Mouse (Mus musculus): ENCODE results near the gene Gna11. TPM values are rescaled to one million over a fixed set of nuclear protein-coding genes. Genes with fewer than 3 reads are reported as not detected.

Gna11 gene
- 4.4 TPM for polyA plus RNA-seq (2014; fragmentation: Illumina TruSeq; extraction: RNeasy Lipid Tissue Mini Kit (QIAGEN cat#74804); ENCODE audit: low read depth, low replicate concordance)

DNA sequence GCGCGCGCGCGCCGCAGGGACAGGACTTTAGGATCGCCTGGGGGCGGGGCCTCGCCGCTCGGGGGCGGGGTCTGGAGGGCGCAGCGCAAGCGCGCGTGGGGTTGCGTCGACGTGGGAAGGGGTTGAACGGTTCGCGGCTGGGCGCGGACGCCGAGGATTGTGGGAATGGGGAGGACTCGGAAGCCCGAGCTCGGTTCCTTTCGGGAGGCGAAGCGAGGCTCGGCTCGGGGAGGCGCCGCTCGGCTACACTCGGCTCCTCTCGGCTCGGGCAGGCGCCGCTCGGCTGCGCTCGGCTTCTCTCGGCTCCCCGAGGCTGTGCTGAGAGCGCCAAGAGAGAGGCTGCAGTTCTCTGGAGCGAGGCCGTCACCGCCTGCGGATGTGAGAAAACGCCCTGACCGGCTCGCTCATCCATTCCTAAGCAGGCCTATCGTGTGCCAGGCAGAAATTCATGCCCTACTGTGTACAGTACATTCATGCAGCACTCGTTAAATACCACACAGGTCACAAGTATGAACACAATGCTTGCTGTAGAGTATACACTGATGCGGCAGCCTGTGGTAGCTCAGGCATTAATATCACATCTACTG is at the start of gene Gna11:
Gene Gna11 (minus strand): TSS at position 30 of the 587 bp plus-strand sequence.

DNA sequence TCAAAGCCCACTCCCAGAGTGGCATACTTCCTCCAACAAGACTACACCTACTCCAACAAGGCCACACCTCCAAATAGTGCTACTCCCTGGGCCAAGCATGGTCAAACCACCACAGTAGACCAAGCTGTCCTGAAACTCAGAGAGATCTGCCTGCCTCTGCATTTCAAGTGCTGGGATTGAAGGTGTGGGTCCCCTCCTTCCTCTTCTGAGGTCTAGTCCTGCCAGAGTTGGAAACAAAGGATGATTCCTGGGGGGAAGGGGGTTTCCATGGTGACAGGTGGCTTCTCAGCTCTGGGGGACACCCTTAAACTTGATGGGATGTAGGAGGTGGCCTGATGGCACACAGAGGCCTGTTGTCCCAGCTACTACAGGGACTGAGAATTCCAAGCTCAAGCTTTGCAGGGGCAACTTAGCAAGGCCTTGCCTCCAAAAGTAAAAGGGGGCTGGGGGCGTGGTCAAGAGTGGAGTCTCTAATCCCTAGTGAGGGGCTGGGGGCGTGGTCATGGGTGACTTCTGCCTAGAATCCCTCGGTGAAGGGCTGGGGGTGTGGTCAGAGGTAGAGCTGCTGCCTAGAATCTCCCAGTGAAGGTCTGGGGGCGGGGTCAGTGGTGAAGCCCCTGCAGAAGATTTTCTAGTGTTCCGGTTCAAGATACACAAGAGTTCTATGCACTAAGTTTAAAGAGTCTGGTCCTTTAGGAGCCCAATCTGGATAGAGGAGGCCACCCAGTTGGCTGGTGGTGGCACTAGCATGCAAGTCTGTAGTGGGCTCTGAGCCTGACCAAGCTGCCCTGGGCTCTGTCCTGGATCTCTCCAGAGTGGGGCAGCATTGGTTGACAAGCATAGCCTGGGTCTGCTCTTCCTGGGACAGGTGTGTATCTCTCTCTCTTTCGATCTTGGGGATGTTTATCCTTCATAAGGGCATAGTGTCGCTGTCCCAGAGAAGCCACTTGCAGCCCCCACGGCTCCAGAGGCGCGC is 29.4 kb upstream of the Gna11 start, which contains the start of gene Tle2:
Gene Tle2 (plus strand): TSS at position 481 of the 976 bp plus-strand sequence.

DNA sequence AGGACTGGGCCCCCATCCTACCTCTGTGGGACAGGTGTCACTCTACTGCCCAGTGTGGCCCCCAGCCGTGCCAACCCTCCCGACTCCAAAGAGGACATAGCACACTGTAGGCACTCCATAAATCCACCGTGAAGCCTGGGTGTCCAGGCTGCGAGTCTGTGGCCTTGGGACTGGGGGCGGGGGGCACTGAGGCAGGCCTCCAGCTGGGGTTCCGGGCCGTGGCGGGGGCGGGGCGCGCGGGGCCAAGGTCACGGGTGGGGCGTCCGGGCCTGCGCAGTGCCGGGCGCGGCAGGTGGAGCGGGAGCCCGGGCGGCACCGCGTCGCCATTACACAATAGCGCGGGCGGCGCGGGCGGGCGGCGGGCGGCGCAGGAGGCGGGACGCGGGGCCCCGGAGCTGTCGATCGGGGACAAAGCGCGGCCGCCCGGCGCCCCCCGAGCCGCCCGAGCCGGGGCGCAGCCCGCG is 14.2 kb upstream of the Gna11 start, which contains the start of gene Aes:
Gene Aes (plus strand): TSS at position 326 of the 464 bp plus-strand sequence.

DNA sequence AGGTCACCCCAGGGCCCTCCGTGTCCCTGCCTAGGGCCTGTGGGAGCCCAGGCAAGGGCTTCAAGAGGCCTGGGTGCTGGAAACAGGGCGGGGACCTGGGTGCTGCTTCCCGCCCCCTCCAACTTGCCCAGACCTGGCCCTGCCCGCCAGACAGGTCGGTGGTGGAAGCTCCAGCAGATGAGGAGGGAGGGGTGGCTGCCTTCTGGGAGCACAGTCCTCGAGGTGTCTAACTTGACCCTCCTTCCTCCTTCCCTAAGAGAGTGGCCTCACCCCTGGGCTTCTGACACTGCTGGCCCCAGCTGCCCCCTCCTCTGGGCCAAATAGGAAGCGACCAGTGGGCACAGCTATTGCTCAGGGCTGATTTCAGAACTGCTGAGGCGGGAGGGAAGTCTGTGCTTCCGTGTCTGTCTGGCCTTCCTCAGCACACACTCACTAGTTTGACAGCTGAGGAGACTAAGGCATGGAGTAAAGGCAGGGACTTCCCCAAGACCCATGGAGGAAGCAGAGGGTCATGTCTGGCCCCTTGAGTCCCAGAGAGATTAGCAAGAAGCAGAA is 20.9 kb downstream of the Gna11 start, which contains the start of gene Gna15:
Gene Gna15 (minus strand): TSS at position 175 of the 555 bp plus-strand sequence.

DNA sequence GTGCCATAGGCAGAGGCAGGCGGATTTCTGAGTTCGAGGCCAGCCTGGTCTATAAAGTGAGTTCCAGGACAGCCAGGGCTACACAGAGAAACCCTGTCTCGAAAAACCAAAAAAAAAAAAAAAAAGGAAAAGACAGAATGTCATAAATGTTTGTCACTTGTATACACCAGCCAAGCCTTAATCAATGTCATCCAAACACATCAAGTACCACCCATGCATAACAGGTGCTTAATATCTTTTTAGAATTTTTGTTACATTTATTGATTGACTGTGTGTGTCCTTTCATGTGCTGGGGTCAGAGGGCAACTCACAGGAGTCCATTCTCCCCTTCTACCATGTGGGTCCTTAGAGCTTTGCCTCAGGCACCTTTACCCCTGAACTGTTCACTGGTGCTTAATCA is 45.0 kb downstream of the Gna11 start, which contains the start of gene S1pr4:
Gene S1pr4 (minus strand): TSS at position 101 of the 400 bp plus-strand sequence.

DNA sequence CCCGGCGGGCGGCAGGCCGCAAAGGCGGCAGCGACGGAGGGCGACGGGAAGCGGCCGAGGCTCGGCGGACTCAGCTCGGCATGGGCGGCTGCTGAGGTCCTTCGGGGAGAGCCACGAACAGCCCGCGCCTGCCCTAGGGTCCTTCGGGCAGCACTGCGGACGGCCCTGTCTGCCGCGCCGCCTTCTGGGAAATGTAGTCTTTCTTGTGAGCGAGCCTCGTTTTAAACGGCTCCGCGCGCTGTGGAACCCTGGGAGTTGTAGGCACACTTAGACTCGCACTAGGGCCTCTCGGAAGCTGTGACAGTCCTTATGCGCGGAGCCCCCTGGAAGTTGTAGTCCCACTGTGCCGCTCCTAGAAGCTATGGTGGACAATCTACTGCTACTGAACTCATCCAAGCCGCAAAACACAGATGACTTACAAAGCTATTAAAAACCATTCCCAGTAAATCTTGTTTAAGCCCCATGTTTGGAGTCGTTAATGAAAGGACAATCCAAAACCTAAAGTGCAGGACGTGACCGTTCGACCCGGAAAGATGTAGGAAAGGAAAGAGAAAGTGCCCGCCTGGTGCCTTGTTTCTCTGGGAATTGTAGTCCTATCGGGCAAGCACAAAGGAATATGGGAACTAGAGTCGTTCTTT is 48.6 kb downstream of the Gna11 start, which contains the start of gene Ncln:
Gene Ncln (minus strand): TSS at position 129 of the 638 bp plus-strand sequence.

DNA sequence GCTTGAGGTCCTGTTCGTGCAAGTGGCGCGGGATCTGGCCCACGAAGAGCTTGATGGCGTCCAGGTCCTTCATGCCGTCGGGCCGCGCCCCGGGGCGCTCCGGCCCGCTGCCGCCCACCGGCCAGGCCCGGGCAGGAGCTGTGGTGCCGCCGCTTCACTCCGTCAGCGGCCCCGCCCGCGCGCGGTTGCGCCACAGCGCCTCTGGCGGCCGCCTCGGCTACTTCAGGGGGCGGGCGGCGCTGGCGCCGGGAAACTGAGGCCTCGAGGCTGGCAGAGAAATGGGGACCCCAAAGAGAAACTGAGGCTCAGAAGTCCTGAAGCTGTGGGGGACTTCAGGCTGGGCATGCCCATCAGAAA is 62.5 kb downstream of the Gna11 start, which contains the start of gene Celf5:
Gene Celf5 (minus strand): TSS at position 177 of the 357 bp plus-strand sequence.

Other genes starting within 250 kb of the Gna11 start
- gene Cactin, start 224.1 kb downstream of the Gna11 start, polyA plus RNA-seq (2014; fragmentation: Illumina TruSeq; extraction: RNeasy Lipid Tissue Mini Kit (QIAGEN cat#74804); ENCODE audit: low read depth, low replicate concordance): 0.24 TPM
- not detected for gene Tbxa2r, start 216.5 kb downstream of the Gna11 start, polyA plus RNA-seq (2014; fragmentation: Illumina TruSeq; extraction: RNeasy Lipid Tissue Mini Kit (QIAGEN cat#74804); ENCODE audit: low read depth, low replicate concordance)
- not detected for gene Gipc3, start 201.9 kb downstream of the Gna11 start, polyA plus RNA-seq (2014; fragmentation: Illumina TruSeq; extraction: RNeasy Lipid Tissue Mini Kit (QIAGEN cat#74804); ENCODE audit: low read depth, low replicate concordance)
- gene Hmg20b, start 194.7 kb downstream of the Gna11 start, polyA plus RNA-seq (2014; fragmentation: Illumina TruSeq; extraction: RNeasy Lipid Tissue Mini Kit (QIAGEN cat#74804); ENCODE audit: low read depth, low replicate concordance): 4.2 TPM
- gene Mfsd12, start 187.7 kb downstream of the Gna11 start, polyA plus RNA-seq (2014; fragmentation: Illumina TruSeq; extraction: RNeasy Lipid Tissue Mini Kit (QIAGEN cat#74804); ENCODE audit: low read depth, low replicate concordance): 0.24 TPM
- gene 4930404N11Rik, start 179.4 kb downstream of the Gna11 start, polyA plus RNA-seq (2014; fragmentation: Illumina TruSeq; extraction: RNeasy Lipid Tissue Mini Kit (QIAGEN cat#74804); ENCODE audit: low read depth, low replicate concordance): not detected
- 0.34 TPM for gene Fzr1, start 166.7 kb downstream of the Gna11 start, polyA plus RNA-seq (2014; fragmentation: Illumina TruSeq; extraction: RNeasy Lipid Tissue Mini Kit (QIAGEN cat#74804); ENCODE audit: low read depth, low replicate concordance)
- not detected for gene Dohh, start 160.8 kb downstream of the Gna11 start, polyA plus RNA-seq (2014; fragmentation: Illumina TruSeq; extraction: RNeasy Lipid Tissue Mini Kit (QIAGEN cat#74804); ENCODE audit: low read depth, low replicate concordance)
- not detected for gene Gm48551, start 160.7 kb downstream of the Gna11 start, polyA plus RNA-seq (2014; fragmentation: Illumina TruSeq; extraction: RNeasy Lipid Tissue Mini Kit (QIAGEN cat#74804); ENCODE audit: low read depth, low replicate concordance)
- not detected for gene Gm48552, start 156.2 kb downstream of the Gna11 start, polyA plus RNA-seq (2014; fragmentation: Illumina TruSeq; extraction: RNeasy Lipid Tissue Mini Kit (QIAGEN cat#74804); ENCODE audit: low read depth, low replicate concordance)
- gene Smim24, start 152.1 kb downstream of the Gna11 start, polyA plus RNA-seq (2014; fragmentation: Illumina TruSeq; extraction: RNeasy Lipid Tissue Mini Kit (QIAGEN cat#74804); ENCODE audit: low read depth, low replicate concordance): not detected
- gene Nfic, start 89.6 kb downstream of the Gna11 start, polyA plus RNA-seq (2014; fragmentation: Illumina TruSeq; extraction: RNeasy Lipid Tissue Mini Kit (QIAGEN cat#74804); ENCODE audit: low read depth, low replicate concordance): 14.6 TPM
- not detected for gene Celf5, start 62.5 kb downstream of the Gna11 start, polyA plus RNA-seq (2014; fragmentation: Illumina TruSeq; extraction: RNeasy Lipid Tissue Mini Kit (QIAGEN cat#74804); ENCODE audit: low read depth, low replicate concordance)
- gene Ncln, start 48.8 kb downstream of the Gna11 start, polyA plus RNA-seq (2014; fragmentation: Illumina TruSeq; extraction: RNeasy Lipid Tissue Mini Kit (QIAGEN cat#74804); ENCODE audit: low read depth, low replicate concordance): 1.6 TPM
- gene S1pr4, start 45.1 kb downstream of the Gna11 start, polyA plus RNA-seq (2014; fragmentation: Illumina TruSeq; extraction: RNeasy Lipid Tissue Mini Kit (QIAGEN cat#74804); ENCODE audit: low read depth, low replicate concordance): not detected
- not detected for gene Gna15, start 21.0 kb downstream of the Gna11 start, polyA plus RNA-seq (2014; fragmentation: Illumina TruSeq; extraction: RNeasy Lipid Tissue Mini Kit (QIAGEN cat#74804); ENCODE audit: low read depth, low replicate concordance)
- gene Aes, start 14.3 kb upstream of the Gna11 start, polyA plus RNA-seq (2014; fragmentation: Illumina TruSeq; extraction: RNeasy Lipid Tissue Mini Kit (QIAGEN cat#74804); ENCODE audit: low read depth, low replicate concordance): 37.6 TPM
- gene Tle2, start 29.4 kb upstream of the Gna11 start, polyA plus RNA-seq (2014; fragmentation: Illumina TruSeq; extraction: RNeasy Lipid Tissue Mini Kit (QIAGEN cat#74804); ENCODE audit: low read depth, low replicate concordance): 4.2 TPM
- gene Tle6, start 55.9 kb upstream of the Gna11 start, polyA plus RNA-seq (2014; fragmentation: Illumina TruSeq; extraction: RNeasy Lipid Tissue Mini Kit (QIAGEN cat#74804); ENCODE audit: low read depth, low replicate concordance): 0.74 TPM
- gene BC025920, start 61.1 kb upstream of the Gna11 start, polyA plus RNA-seq (2014; fragmentation: Illumina TruSeq; extraction: RNeasy Lipid Tissue Mini Kit (QIAGEN cat#74804); ENCODE audit: low read depth, low replicate concordance): 0.53 TPM
- 0.21 TPM for gene Sirt6, start 82.6 kb upstream of the Gna11 start, polyA plus RNA-seq (2014; fragmentation: Illumina TruSeq; extraction: RNeasy Lipid Tissue Mini Kit (QIAGEN cat#74804); ENCODE audit: low read depth, low replicate concordance)
- gene Ankrd24, start 83.3 kb upstream of the Gna11 start, polyA plus RNA-seq (2014; fragmentation: Illumina TruSeq; extraction: RNeasy Lipid Tissue Mini Kit (QIAGEN cat#74804); ENCODE audit: low read depth, low replicate concordance): 1.6 TPM
- gene Gm10778, start 103.9 kb upstream of the Gna11 start, polyA plus RNA-seq (2014; fragmentation: Illumina TruSeq; extraction: RNeasy Lipid Tissue Mini Kit (QIAGEN cat#74804); ENCODE audit: low read depth, low replicate concordance): 5.2 TPM
- gene Zfp433, start 159.6 kb upstream of the Gna11 start, polyA plus RNA-seq (2014; fragmentation: Illumina TruSeq; extraction: RNeasy Lipid Tissue Mini Kit (QIAGEN cat#74804); ENCODE audit: low read depth, low replicate concordance): 8.0 TPM
- gene Gm3055, start 226.0 kb upstream of the Gna11 start, polyA plus RNA-seq (2014; fragmentation: Illumina TruSeq; extraction: RNeasy Lipid Tissue Mini Kit (QIAGEN cat#74804); ENCODE audit: low read depth, low replicate concordance): 4.1 TPM